Mouse (Mus musculus) stomach, embryonic 16.5 days (tissue): ENCODE measurements around the gene Slc10a7. TPM values are rescaled to one million over a fixed set of nuclear protein-coding genes. Genes with fewer than 3 reads are reported as not detected.
"Not testable (repeated sequence)": the region's sequence is repeated elsewhere in the genome, so short reads cannot be mapped to it uniquely, and the experiment has no call there.

Experiments
- ATAC-seq: fragments of 200-750 bp; cut with Nextera tagmentation; 2 replicates; pipeline ENCODE4 v1.8.0; 2017; ENCODE audit warnings: moderate number of reproducible peaks, moderate TSS enrichment; ENCODE audit not compliant: insufficient read depth, low FRiP score
- H3K27ac ChIP-seq: fragments of 300-500 bp; sonication (generic); 2 replicates; pipeline ENCODE4 v1.5.1; 2014; ENCODE audit warnings: low read length
- H3K27me3 ChIP-seq: fragments of 300-500 bp; sonication (generic); 2 replicates; pipeline ENCODE4 v1.6.1; 2014; ENCODE audit warnings: low read length, control low read depth, mixed read lengths; ENCODE audit not compliant: control insufficient read depth, insufficient read depth
- H3K36me3 ChIP-seq: fragments of 300-500 bp; sonication (generic); 2 replicates; pipeline ENCODE4 v1.6.1; 2014; ENCODE audit warnings: low read length; ENCODE audit not compliant: control insufficient read depth, insufficient read depth
- H3K4me1 ChIP-seq: fragments of 300-500 bp; sonication (generic); 2 replicates; pipeline ENCODE4 v1.6.1; 2014; ENCODE audit warnings: low read length, control low read depth, mixed read lengths; ENCODE audit not compliant: control insufficient read depth, insufficient read depth
- H3K4me2 ChIP-seq: fragments of 300-500 bp; sonication (generic); 2 replicates; pipeline ENCODE4 v1.6.1; 2014; ENCODE audit warnings: low read depth, low read length, mixed read lengths
- H3K4me3 ChIP-seq: fragments of 300-500 bp; sonication (generic); replicated peaks from 2 replicates; pipeline ENCODE4 v1.5.1; 2014; ENCODE audit warnings: mild to moderate bottlenecking, low read length
- H3K9ac ChIP-seq: fragments of 300-500 bp; sonication (generic); 2 replicates; pipeline ENCODE4 v1.6.1; 2014; ENCODE audit warnings: low read length
- H3K9me3 ChIP-seq: fragments of 300-500 bp; sonication (generic); replicated peaks from 2 replicates; pipeline ENCODE4 v1.6.1; 2016; ENCODE audit warnings: low read length, control low read depth; ENCODE audit not compliant: control insufficient read depth
- WGBS: fragments of 180-500 bp; shearing (Covaris S2); extraction: QIAGEN DNeasy Blood & Tissue Kit; methylation state at CpG from one replicate; pipeline ENCODE4 v1.1.7; 2014; 5-methylcytosine and 5-hydroxymethylcytosine counted together
- polyA plus RNA-seq: library from polyadenylated mRNA; unstranded; fragments of >200 nt; fragmentation: Nextera tagmentation; extraction: Ambion mirVana; gene quantifications from 2 replicates; pipeline ENCODE4 v1.2.1, GENCODE M21; 2015

Slc10a7 gene
- polyA plus RNA-seq, 1 experiment from 2014 or later, result 20.8 TPM

GRCm38 (mm10) chr8:78703068-78703820 is 194.1 kb downstream of the Slc10a7 start:
- Histone ChIP-seq H3K27ac (no peak overlapping the region), H3K4me3 (no peak overlapping the region), H3K4me1 (no peaks in the 10 kb centered on the region), H3K27me3 (no peaks in the 10 kb centered on the region), H3K36me3 (peaks cover 14% of the 10 kb centered on the region; the same call in 1 of the 2 replicates), H3K4me2 (no peak overlapping the region), H3K9me3 (peaks cover 4% of the 10 kb centered on the region; the same call in 1 of the 2 replicates), H3K9ac (no peak overlapping the region)
- no peak for ATAC-seq
- WGBS, result 61% methylated on average over 11 of the region's 11 CpGs

- Histone ChIP-seq H3K4me1 (no peaks in the 10 kb centered on the region), H3K9me3 (peaks cover 4% of the 10 kb centered on the region; the same call in 1 of the 2 replicates), H3K4me3 (no peak overlapping the region), H3K9ac (no peak overlapping the region), H3K27me3 (no peaks in the 10 kb centered on the region), H3K27ac (no peak overlapping the region), H3K36me3 (0 out of 2 replicates have a peak, but pooled peaks cover 4% of the 10 kb centered on the region), H3K4me2 (no peak overlapping the region)
- no peak for ATAC-seq
- 36% methylated on average over 9 of the region's 9 CpGs for WGBS
Observed at GRCm38 (mm10) chr8:78705980-78706379, 196.8 kb downstream of the Slc10a7 start.

GRCm38 (mm10) chr8:78709948-78710644 is 200.9 kb downstream of the Slc10a7 start:
- H3K4me1 ChIP-seq, result no peaks in the 10 kb centered on the region

GRCm38 (mm10) chr8:78710961-78711360 is 201.8 kb downstream of the Slc10a7 start:
- Histone ChIP-seq H3K9ac (no peak overlapping the region), H3K9me3 (no peaks in the 10 kb centered on the region), H3K4me2 (no peak overlapping the region), H3K4me1 (no peaks in the 10 kb centered on the region), H3K27me3 (no peaks in the 10 kb centered on the region), H3K27ac (no peak overlapping the region), H3K36me3 (no peaks in the 10 kb centered on the region), H3K4me3 (no peak overlapping the region)
- WGBS, result 90% methylated on average over 10 of the region's 10 CpGs
- no peak for ATAC-seq

More at GRCm38 (mm10) chr8:78709948-78710644, 200.9 kb downstream of the Slc10a7 start:
- H3K4me3 ChIP-seq, result no peak overlapping the region
- no peaks in the 10 kb centered on the region for H3K27me3 ChIP-seq
- H3K9ac ChIP-seq, result no peak overlapping the region
- no peak for ATAC-seq
- H3K4me2 ChIP-seq, result no peak overlapping the region
- WGBS, result 76% methylated on average over 11 of the region's 11 CpGs
- no peak overlapping the region for H3K27ac ChIP-seq
- H3K36me3 ChIP-seq, result no peaks in the 10 kb centered on the region
- H3K9me3 ChIP-seq, result no peaks in the 10 kb centered on the region

- Histone ChIP-seq H3K9ac (no peak overlapping the region), H3K27ac (no peak overlapping the region), H3K27me3 (no peaks in the 10 kb centered on the region), H3K4me2 (no peak overlapping the region), H3K9me3 (peaks cover 6% of the 10 kb centered on the region; the same call in 1 of the 2 replicates), H3K36me3 (0 out of 2 replicates have a peak, but pooled peaks cover 4% of the 10 kb centered on the region), H3K4me3 (no peak overlapping the region), H3K4me1 (peaks cover 3% of the 10 kb centered on the region; the same call in 1 of the 2 replicates)
- no peak for ATAC-seq
- WGBS, result 76% methylated on average over 4 of the region's 4 CpGs
Observed at GRCm38 (mm10) chr8:78714880-78715279, 205.7 kb downstream of the Slc10a7 start.

GRCm38 (mm10) chr8:78716546-78716945 is 207.4 kb downstream of the Slc10a7 start:
- no peak for ATAC-seq
- H3K4me1 ChIP-seq, result peaks cover 9% of the 10 kb centered on the region; the same call in 1 of the 2 replicates
- no peak overlapping the region for H3K4me3 ChIP-seq
- H3K36me3 ChIP-seq, result 0 out of 2 replicates have a peak, but pooled peaks cover 4% of the 10 kb centered on the region
- H3K27me3 ChIP-seq, result no peaks in the 10 kb centered on the region
- H3K27ac ChIP-seq, result no peak overlapping the region
- H3K9me3 ChIP-seq, result peaks cover 6% of the 10 kb centered on the region; the same call in 1 of the 2 replicates
- WGBS, result 87% methylated on average over 7 of the region's 7 CpGs
- no peak overlapping the region for H3K9ac ChIP-seq
- H3K4me2 ChIP-seq, result no peak overlapping the region

GRCm38 (mm10) chr8:78717191-78717590 is 208.0 kb downstream of the Slc10a7 start:
- ATAC-seq, H3K9me3 ChIP-seq, H3K9ac ChIP-seq, H3K27ac ChIP-seq, H3K4me3 ChIP-seq, H3K4me2 ChIP-seq, H3K27me3 ChIP-seq, H3K4me1 ChIP-seq, H3K36me3 ChIP-seq: not testable (repeated sequence)
- WGBS, result 90% methylated on average over 10 of the region's 10 CpGs

GRCm38 (mm10) chr8:78719279-78720040 is 210.3 kb downstream of the Slc10a7 start:
- Histone ChIP-seq H3K4me1 (peaks cover 9% of the 10 kb centered on the region; the same call in 1 of the 2 replicates), H3K36me3 (0 out of 2 replicates have a peak, but pooled peaks cover 4% of the 10 kb centered on the region), H3K27me3 (no peaks in the 10 kb centered on the region), H3K4me2 (no peak overlapping the region), H3K27ac (0 out of 2 replicates have a peak overlapping the region, but pooled peaks have one; percentile 11), H3K9ac (no peak overlapping the region), H3K4me3 (no peak overlapping the region), H3K9me3 (peaks cover 6% of the 10 kb centered on the region; the same call in 1 of the 2 replicates)
- WGBS, result 81% methylated on average over 10 of the region's 10 CpGs
- ATAC-seq, result no peak
